Mouse (Mus musculus): ENCODE data around the gene Wnt16.

- TF ChIP-seq POLR2A (IDR thresholded peaks at IDR 0.05; ENCODE audit: extremely low read depth, insufficient read depth, low read length), result no peak
- TF ChIP-seq CTCF (IDR thresholded peaks at IDR 0.05; ENCODE audit: extremely low read depth, insufficient read depth, low read length), result no peak
These were observed 4.0 kb downstream of the Wnt16 start for GRCm38 (mm10) chr6:22292056-22292455.
